Mouse (Mus musculus): ENCODE measurements around the gene Ogg1.

The Ogg1 gene

DNA sequence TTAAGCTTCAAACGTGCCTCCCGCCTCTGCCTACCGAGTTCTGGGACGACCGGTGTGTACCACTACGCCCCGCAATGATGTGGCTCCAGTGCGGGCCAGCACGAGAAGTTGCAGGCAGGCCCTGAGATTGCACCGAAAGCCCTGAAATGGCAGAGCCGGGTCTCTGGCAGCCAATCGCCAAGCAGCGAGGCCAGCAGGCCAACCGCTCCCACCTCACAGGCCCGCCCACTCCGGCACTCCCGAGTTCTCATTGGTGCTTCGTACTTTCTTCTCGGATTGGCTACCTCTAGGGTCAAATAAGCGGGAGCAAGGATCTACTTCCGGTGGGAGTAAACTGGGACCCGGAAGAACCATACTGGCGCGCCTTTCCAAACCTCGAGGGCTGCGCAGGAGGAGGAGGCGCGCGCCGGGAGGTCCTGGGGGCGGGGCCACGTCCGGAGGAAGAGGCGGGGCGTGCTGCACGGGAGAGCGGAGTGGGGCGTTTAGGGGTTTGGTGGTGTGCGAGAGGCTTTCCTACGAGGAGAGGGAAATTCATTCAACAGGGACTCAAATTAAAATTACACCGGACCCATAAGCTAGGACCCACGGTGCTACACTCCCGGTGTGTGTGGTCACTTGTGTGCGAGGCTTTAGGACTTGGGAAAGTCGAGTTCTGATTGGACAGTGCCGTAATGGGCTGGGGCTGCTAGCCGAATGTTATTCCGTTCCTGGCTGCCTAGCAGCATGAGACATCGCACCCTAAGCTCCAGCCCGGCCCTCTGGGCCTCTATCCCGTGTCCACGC, at the start of gene Ogg1:
Gene Ogg1 (plus strand): TSS at position 440 of the 783 bp plus-strand sequence.
- peak; percentile 98 for DNase-seq (ENCODE audit: low read depth, low spot score)

DNA sequence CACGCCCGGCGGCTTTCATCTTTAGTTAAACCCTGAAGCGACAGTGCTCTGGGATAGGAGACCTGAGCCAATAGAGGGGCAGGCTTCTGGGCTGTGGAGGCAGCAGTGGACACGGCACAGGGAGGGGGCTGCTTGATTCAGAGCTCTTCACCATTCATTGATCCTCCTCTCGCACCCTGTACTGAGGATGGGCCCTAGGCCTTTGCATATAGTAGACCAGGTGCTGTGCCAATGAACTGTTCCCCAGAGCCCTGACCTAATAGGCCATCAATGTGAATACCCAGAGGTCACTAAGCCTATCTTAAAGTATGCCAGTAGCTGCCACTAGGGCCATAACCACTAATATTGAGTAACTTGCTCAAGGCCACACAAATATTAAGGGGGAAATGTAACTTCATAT, 45.1 kb upstream of the Ogg1 start:
- DNase-seq (ENCODE audit: low read depth, low spot score), result no peak

DNA sequence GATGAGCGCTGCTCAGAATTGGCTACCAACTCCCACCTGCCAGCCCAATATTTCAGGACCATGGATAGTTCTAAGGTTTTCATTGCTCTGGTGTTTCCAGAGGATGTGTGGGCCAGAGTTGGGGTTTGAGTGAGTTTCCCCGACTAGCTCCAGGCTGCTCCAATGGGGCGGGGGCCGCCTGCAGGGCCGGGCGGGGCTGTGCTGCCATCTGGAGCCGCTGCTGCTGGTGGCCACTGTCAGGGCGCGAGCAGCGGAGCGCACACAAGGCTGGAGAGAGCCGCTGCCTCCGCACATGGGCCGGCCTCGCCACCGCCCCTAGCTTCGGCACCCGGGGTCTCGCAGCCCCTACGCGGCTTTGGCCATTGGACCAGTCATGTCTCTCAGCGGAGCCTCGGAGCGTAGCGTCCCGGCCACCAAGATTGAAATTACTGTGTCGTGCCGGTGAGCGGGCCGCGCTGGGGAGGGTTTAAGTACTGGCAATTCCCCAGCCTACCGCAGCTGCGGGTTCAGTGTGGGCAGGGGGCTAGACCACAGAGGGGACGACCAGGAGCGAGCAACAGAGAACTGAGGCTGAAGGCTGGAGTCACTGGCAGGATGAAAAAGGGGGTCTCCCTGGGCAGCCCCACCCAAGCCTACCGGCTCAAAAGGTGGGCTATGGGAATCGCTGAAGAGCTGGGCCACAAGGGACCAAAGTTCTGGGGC, 44.5 kb upstream of the Ogg1 start, which contains the start of gene Cpne9:
Gene Cpne9 (plus strand): TSS at position 207 of the 702 bp plus-strand sequence.
- DNase-seq (ENCODE audit: low read depth, low spot score), result peak; percentile 84

DNA sequence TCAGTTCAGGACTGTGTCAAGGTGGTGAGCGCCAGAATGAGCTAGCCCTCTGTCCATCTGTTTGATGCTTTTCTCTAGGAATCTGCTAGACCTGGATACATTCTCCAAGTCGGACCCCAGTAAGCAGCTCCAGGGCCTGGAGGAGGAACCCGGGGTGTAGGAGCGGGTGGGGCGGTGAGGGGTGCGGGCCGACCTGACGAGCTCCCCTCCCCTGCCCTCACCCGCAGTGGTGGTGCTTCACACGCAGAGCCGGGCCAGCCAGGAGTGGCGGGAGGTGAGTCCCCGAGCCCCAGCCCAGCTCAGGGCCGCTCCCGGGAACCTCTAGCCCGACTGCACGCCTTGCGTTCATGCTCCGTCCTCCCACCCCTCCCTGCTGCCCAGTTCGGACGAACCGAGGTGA, 43.8 kb upstream of the Ogg1 start:
- no peak for DNase-seq (ENCODE audit: low read depth, low spot score)

DNA sequence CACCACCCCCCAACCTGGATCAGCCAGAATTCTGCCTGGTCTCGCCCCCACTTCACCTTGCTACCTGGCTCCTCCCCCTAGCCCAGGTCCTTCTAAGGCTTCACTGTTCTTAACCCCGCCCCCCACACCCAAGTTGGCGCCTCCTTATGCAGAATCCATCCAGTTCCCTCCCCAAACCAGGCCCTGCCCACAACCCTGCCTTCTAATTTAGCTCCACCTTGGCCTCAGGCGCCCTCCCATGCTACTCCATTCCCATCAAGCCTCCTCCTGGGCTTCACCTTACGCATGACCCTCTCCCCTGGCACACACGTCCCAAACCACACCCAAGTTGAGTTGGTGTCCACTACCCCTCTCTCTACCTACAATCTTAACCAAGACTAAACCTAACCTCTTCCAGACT, 43.3 kb upstream of the Ogg1 start:
- no peak for DNase-seq (ENCODE audit: low read depth, low spot score)

DNA sequence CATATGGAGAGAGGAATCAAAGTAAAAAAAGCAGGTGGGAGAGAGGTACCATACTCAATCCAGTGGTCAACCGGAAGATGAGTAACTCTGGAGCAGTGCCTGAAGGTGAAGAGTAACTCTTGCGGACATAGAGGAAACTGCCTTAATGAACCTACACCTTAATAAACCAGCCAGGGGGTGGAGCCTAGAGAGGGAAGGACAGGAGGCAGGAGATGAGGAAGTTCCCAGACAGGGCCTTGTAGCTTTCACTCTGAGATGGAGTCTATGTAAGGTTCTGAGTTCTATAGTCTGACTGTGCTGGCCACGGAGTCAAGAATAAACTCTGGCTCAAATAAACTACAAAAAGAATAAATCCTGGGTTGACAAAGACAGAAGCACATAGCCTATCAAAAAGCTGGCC, 41.8 kb upstream of the Ogg1 start:
- no peak for DNase-seq (ENCODE audit: low read depth, low spot score)

DNA sequence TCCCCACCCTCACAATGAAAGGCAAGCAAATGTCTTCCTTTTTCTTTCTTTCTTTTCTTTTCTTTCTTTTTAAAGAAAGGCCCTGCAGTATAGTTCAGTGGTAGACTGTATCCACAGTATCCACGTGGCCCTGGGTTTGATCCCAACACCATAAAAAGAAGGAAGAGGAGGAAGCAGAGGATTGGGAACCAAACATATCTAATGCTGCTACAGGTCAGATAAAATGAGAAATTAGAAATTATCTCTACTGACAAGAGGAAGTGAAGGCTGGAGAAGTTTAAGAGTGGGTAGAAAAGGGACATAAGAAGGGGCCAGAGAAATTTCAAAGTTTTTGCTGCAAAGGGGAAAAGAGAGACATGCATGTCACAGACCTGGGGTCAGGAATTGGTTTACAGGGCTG, 40.5 kb upstream of the Ogg1 start:
- no peak for DNase-seq (ENCODE audit: low read depth, low spot score)

DNA sequence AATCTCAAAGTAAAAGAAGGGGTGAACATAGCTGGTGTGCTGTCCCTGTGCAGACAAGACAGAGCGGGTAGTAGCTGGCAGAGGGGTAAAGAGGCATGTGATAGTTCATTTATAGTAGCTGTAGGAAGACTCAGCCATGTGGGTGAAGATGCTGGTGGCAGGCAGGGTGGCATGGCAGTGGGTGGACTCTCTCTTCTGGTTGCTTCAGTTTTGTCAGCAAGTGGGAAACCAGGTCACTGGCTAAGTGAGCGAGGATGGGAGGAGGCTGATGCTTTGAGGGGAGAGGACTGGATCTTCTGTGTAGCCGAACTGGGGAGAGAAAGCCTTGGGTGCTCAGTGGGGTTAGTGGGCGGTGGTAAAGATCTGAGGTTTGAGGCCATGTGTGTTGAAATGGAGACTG, 39.5 kb upstream of the Ogg1 start:
- DNase-seq (ENCODE audit: low read depth, low spot score), result no peak

DNA sequence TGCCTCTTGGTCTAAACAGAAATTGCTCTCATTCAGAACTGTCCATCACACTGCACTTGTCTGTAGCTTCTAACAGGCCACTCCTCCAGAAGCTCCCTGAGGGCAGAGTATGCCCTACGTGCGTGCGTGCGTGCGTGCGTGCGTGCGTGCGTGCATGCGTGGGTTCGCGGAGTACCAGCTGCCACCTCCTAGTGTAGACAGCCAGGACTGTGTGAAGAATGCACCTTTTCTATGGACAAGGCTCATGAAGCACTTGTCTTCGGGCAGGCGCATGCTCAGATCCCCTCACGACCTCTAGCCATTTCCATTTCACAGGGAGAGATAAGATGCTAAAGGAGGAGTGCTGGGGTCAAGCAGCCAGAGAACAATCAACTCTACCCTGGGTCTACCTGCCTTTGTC, 37.4 kb upstream of the Ogg1 start:
- no peak for DNase-seq (ENCODE audit: low read depth, low spot score)

DNA sequence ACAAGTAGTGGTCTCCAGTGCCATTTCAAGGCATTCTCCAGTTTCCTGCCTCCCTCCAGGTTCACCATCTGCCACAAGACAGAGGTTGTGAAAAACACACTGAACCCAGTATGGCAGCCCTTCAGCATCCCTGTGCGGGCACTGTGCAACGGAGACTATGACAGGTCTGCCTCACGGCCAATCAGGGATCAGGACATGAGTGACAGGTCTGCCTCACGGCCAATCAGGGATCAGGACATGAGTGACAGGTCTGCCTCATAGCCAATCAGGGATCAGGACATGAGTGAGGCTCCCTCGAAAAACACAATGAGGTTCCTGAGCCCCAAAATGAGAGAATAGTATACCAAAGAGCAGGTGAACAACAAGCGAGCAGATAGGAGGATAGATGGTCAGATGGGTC, 36.4 kb upstream of the Ogg1 start:
- DNase-seq (ENCODE audit: low read depth, low spot score), result no peak

DNA sequence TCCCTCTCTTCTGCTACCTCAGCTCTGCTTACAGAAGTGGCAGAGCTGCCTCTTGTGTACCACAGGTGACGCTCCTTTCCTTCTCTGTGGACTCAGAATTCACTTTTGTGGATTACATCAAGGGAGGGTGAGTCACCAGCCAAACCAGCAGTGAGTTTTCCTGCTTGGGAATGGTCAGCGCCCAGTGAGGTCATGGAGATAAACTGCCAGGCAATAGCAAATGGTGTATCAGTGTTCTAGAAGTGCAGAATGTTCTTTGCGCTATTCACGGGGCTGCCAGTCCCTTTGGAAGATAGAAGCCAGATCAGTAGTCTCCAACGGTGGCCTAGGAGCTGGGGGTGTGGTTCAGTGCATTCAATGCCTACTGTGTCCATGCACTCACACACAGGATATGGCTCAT, 33.8 kb upstream of the Ogg1 start:
- no peak for DNase-seq (ENCODE audit: low read depth, low spot score)

DNA sequence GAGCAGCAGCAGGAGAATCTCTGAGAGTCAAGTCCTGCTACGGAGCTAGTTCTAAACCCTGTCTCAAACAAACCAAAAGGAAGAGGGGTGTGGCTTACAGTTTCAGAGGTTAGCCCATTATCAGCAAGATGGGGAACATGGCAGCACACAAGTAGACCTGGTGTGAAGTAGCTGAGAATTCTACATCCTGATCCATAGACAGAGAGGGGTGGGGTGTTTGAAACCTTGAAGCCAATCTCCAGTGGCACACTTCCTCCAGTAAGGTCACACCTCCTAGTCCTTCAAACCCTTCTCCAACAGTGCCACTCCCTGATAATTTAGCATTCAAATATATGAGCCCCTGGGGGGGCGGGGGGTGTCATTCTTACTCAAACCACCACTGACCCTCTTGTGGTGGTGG, 30.7 kb upstream of the Ogg1 start:
- DNase-seq (ENCODE audit: low read depth, low spot score), result no peak

DNA sequence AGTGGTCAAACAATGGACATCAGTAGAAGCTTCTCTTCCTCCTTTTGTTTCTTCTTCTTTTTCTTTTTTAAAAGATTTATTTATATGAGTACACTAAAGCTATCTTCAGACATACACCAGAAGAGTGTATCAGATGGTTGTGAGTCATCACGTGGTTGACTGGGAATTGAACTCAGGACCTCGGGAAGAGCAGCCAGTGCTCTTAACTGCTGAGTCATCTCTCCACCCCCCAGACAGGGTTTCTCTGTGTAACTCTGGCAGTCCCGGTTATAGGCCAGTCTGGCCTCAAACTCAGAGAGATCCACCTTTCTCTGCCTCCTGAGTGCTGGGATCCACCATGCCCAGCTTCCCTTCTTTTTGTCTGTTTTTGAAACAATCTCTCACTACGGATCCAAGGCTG, 30.1 kb upstream of the Ogg1 start:
- DNase-seq (ENCODE audit: low read depth, low spot score), result no peak

DNA sequence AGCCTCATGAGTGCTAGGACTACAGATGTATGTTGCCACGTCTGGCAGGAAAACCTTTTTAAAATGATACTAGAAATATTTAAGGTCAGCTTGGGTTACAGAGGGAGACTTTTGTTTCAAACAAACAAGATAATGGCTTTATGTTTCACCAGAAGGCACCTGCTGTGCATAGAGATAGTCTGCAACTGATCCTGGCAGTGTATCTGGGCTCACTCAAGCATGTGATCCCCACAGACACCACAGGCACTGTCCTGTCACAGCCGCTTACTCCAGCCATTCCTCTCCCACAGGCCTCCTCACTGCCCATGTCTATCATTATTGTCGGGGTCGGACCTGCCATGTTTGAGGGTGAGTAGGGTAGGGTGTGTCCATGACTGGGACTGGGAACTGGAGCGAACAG, 25.4 kb upstream of the Ogg1 start:
- DNase-seq (ENCODE audit: low read depth, low spot score), result no peak

DNA sequence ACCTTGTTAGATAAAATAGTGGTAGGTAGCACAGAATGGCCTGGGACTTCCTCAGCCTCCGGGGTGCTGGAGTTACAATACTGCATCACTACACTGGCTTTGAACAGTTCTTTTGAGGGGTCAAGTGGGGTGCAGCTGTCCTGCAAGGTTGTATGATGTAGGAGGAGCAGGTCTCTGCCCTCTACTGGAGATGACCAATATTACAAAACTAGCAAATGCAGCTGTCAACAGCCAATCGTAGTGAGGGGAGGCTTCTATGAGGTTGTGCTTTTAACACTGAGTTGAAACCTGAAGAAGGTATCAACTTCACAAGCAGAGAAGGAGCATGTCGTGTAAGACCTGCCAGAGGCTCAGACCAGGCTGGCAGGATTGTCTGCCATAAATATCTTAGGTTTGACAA, 24.5 kb upstream of the Ogg1 start:
- peak; percentile 62 for DNase-seq (ENCODE audit: low read depth, low spot score)

DNA sequence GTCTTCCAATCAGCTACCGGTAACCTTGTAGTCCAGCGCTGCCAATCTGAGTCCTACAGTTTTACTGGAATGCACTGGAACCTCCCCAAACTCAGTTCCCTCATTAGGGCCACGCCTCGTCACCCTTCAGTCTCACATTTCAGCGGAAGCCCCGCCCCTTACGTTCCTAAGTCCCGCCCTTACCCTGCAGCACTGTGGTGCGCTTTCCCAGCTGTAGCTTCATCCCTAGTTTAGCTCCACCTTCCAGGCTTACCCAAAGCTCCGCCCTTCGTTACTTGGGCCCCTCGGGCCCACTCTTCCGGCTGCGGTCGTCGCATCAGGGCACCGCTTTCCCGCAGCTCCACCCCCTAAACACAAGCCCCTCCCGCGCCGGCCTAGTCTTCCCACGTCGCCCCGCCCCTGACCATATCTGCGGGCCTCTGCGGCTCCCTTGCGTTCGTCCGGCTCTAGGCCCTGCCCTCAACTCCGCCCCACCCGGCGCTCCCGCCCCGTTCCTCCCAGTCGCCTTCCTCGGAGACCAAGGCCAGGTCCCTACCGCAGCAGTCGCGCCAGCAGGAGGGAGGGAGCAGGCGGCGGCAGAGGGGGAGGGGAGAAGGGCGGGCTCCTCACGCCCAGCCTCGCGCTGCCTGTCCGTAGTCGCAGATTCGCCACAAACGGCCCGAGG, 20.3 kb upstream of the Ogg1 start:
- peak; percentile 99 for DNase-seq (ENCODE audit: low read depth, low spot score)

DNA sequence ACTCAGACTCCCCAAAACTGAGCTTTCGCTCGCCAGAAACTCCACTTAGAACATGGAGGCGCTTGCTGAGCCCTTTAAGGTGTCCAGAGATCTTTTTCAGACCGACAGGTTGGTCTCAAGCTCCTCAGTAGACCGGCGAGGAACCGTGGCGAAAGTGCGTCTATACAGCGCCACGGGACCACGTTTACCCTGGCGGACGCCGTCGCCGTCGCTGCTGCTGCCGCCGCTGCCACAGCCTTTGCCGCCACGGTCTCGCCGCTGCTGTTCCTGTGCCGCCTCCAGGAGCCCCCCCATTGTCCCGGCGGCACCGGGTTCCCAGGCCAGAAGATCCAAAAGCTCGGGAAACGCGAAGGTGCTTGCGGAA, 19.8 kb upstream of the Ogg1 start, which contains the start of gene Brpf1:
Gene Brpf1 (plus strand): TSS at position 152 of the 364 bp plus-strand sequence.
- DNase-seq (ENCODE audit: low read depth, low spot score), result no peak

DNA sequence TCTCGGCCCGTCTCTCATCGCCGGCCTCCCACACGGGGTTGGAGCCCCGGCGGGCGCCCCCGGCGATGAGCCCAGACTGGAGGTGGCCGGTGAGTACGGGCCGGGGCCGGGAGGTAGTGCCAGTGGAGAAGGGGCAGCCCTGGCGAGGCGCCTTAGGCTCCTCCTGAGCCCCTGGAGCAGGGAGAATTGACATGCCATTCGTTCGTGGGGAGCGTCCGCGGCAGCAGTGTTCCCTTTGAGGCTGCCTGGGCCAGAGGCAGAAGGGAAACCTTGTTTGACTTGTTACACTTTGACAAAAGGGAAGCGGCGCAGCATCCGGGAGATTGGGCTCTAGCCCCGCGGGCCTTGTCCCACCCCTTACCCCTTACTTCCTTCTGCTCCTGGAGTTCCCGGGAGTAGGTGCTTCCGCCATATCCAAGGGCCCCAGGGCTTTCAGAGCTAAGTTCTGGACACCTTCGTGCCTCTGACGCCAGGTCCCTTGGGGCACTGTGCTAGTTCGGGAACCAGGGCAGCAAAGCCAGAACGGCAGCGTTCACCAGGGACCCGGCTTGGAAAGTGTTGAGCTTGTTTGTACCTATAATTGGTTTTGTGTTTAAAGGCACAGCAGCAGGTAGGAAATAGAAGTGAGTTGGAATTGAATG, 19.2 kb upstream of the Ogg1 start:
- DNase-seq (ENCODE audit: low read depth, low spot score), result peak; percentile 25

DNA sequence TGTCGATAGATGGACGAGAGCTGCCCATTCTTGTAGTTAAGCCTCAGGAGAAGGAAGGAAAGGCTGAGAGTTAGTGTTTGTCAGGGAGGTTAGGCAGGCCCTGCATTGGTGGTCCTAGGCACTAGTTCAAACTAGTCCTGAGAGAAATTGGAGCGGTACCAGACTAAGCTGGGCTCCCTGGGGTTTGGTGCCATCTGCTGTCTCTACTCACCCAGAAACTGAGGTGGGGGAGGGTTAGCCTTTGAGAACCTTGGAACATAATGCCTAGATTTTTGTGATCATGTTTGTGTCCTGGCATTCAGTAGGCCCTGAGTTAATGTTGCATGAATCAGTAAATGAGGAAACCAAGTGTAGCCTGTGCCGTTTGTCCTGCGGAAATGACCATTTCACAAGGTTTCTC, 18.6 kb upstream of the Ogg1 start:
- DNase-seq (ENCODE audit: low read depth, low spot score), result peak; percentile 13

DNA sequence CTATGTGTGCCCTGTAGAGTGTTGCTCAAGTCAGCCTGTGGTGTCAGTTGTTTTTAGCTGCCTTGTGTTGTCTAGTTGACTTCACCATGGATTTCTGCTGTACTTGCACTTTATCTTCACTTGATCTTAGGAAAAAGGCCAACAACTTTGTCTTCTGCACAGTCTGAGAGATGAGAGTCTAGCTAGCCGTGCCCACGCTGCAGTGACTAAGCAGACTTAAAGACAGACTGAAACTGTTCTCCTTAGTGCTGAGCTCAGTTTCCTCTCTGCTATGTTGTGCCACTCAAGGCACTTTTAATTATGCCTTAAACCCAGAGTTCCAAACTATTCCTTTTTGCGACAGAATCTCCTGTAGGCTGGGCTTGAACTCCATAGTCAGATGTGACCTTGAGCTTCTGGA, 10.8 kb upstream of the Ogg1 start:
- DNase-seq (ENCODE audit: low read depth, low spot score), result no peak

DNA sequence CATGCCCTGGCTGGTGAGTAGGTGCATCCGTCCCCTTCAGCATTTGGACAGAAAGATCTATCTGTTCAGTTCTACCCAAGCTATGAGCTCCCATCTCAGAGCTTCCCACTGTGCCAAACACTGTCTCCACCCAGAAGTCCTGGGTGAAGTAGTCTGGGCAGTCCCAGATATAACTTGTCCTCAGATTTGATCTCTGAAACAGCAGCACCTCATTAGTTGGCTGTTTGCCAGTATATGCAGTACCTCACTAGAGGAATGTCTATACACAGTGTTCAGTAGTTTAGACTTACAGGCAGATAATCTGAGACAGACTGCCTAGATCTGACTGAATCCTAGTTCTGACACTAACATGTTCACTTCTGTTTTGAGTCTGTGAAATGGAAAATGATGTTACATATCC, 2.6 kb downstream of the Ogg1 start:
- DNase-seq (ENCODE audit: low read depth, low spot score), result no peak

DNA sequence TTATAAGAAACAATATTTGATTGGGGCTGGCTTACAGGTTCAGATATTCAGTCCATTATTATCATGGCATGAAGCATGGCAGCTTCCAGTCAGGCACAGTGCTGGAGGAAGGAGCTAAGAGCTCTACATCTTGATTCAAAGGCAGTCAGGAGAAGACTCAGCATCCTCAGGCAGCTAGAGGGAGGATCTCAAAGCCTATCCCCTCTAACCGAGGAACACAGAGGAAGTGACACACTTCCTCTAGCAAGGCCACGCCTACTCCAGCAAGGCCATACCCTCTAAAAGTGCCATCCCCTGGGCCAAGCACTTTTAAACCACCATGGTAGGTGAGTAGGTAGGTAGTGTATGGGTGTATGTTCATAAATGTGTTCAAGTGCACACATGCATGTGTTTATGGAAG, 3.8 kb downstream of the Ogg1 start:
- no peak for DNase-seq (ENCODE audit: low read depth, low spot score)

All from mesoderm, embryonic 11.5 days (tissue).